Mouse (Mus musculus) embryonic facial prominence, embryonic 10.5 days (tissue): ENCODE data around the gene Vrk3. TPM values are rescaled to one million over a fixed set of nuclear protein-coding genes. Genes with fewer than 3 reads are reported as not detected.

Experiments used
- DNase-seq: peaks from one replicate; pipeline ENCODE4 v3.0.0-alpha.2; 2017; ENCODE audit warnings: low spot score
- H3K27ac ChIP-seq: fragments of 300-500 bp; sonication (generic); replicated peaks from 2 replicates; pipeline ENCODE4 v1.5.1; 2016; ENCODE audit warnings: mild to moderate bottlenecking
- H3K27me3 ChIP-seq: fragments of 300-500 bp; sonication (generic); replicated peaks from 2 replicates; pipeline ENCODE4 v1.6.1; 2016; ENCODE audit warnings: low read depth, mild to moderate bottlenecking; ENCODE audit not compliant: poor library complexity, severe bottlenecking
- H3K36me3 ChIP-seq: fragments of 300-500 bp; sonication (generic); replicated peaks from 2 replicates; pipeline ENCODE4 v1.6.1; 2016; ENCODE audit warnings: mild to moderate bottlenecking, moderate library complexity
- H3K4me1 ChIP-seq: fragments of 300-500 bp; sonication (generic); 2 replicates; pipeline ENCODE4 v1.6.1; 2016
- H3K4me3 ChIP-seq: fragments of 300-500 bp; sonication (generic); 2 replicates; pipeline ENCODE4 v1.5.1; 2016; ENCODE audit warnings: mild to moderate bottlenecking, moderate library complexity
- H3K9me3 ChIP-seq: fragments of 300-500 bp; sonication (generic); 2 replicates; pipeline ENCODE4 v1.6.1; 2016; ENCODE audit warnings: mild to moderate bottlenecking
- WGBS: fragments of 180-500 bp; shearing (Covaris S2); methylation state at CpG from one replicate; pipeline ENCODE4 v1.1.7; 2016; 5-methylcytosine and 5-hydroxymethylcytosine counted together
- polyA plus RNA-seq: library from polyadenylated mRNA; unstranded; fragments of >200 nt; fragmentation: Nextera tagmentation; extraction: Ambion mirVana; gene quantifications from 2 replicates; pipeline ENCODE4 v1.2.1, GENCODE M21; 2016

Vrk3 gene
- polyA plus RNA-seq, 1 experiment from 2014 or later: 39.3 TPM

- Histone ChIP-seq H3K9me3 (no peaks in the 10 kb centered on the region), H3K4me1 (no peaks in the 10 kb centered on the region), H3K36me3 (peaks cover 81% of the 10 kb centered on the region), H3K27ac (no peak overlapping the region), H3K4me3 (no peak overlapping the region), H3K27me3 (no peaks in the 10 kb centered on the region)
- no peak for DNase-seq
- 89% methylated on average over 8 of the region's 8 CpGs for WGBS
These were observed 24.5 kb downstream of the Vrk3 start for GRCm38 (mm10) chr7:44772591-44773204.

GRCm38 (mm10) chr7:44776849-44777498 lies 28.8 kb downstream of the Vrk3 start:
- WGBS: 86% methylated on average over 9 of the region's 9 CpGs
- no peak for DNase-seq
- H3K36me3 ChIP-seq: peaks cover 56% of the 10 kb centered on the region
- H3K27ac ChIP-seq: no peak overlapping the region
- H3K9me3 ChIP-seq: no peaks in the 10 kb centered on the region
- no peak overlapping the region for H3K4me3 ChIP-seq
- H3K4me1 ChIP-seq: no peaks in the 10 kb centered on the region
- H3K27me3 ChIP-seq: no peaks in the 10 kb centered on the region

GRCm38 (mm10) chr7:44780101-44780500 lies 31.9 kb downstream of the Vrk3 start:
- Histone ChIP-seq H3K36me3 (peaks cover 31% of the 10 kb centered on the region), H3K9me3 (no peaks in the 10 kb centered on the region), H3K4me1 (no peaks in the 10 kb centered on the region), H3K27ac (no peak overlapping the region), H3K27me3 (no peaks in the 10 kb centered on the region), H3K4me3 (no peak overlapping the region)
- no peak for DNase-seq
- 91% methylated on average over 8 of the region's 8 CpGs for WGBS

- DNase-seq: no peak
- 70% methylated on average over 3 of the region's 3 CpGs for WGBS
- H3K9me3 ChIP-seq: peaks cover 9% of the 10 kb centered on the region; the same call in 1 of the 2 replicates
These were observed 41.3 kb downstream of the Vrk3 start for GRCm38 (mm10) chr7:44789531-44789930.

GRCm38 (mm10) chr7:44790066-44790465 lies 41.9 kb downstream of the Vrk3 start:
- Histone ChIP-seq H3K4me1 (peaks cover 7% of the 10 kb centered on the region; the same call in 1 of the 2 replicates), H3K9me3 (peaks cover 9% of the 10 kb centered on the region; the same call in 1 of the 2 replicates), H3K4me3 (no peak overlapping the region), H3K27me3 (no peaks in the 10 kb centered on the region), H3K27ac (no peak overlapping the region), H3K36me3 (no peaks in the 10 kb centered on the region)
- DNase-seq: no peak
- WGBS: 58% methylated on average over 4 of the region's 4 CpGs

More at GRCm38 (mm10) chr7:44789531-44789930, 41.3 kb downstream of the Vrk3 start:
- Histone ChIP-seq H3K4me3 (no peak overlapping the region), H3K4me1 (peaks cover 7% of the 10 kb centered on the region; the same call in 1 of the 2 replicates), H3K36me3 (no peaks in the 10 kb centered on the region), H3K27ac (no peak overlapping the region), H3K27me3 (no peaks in the 10 kb centered on the region)

GRCm38 (mm10) chr7:44792781-44793180 lies 44.6 kb downstream of the Vrk3 start:
- WGBS: 84% methylated on average over 6 of the region's 6 CpGs
- H3K36me3 ChIP-seq: no peaks in the 10 kb centered on the region
- DNase-seq: no peak
- H3K4me3 ChIP-seq: no peak overlapping the region
- peaks cover 12% of the 10 kb centered on the region; the same call in 1 of the 2 replicates for H3K9me3 ChIP-seq
- H3K4me1 ChIP-seq: peaks cover 7% of the 10 kb centered on the region; the same call in 1 of the 2 replicates
- no peaks in the 10 kb centered on the region for H3K27me3 ChIP-seq
- H3K27ac ChIP-seq: no peak overlapping the region

GRCm38 (mm10) chr7:44808927-44809326 lies 60.7 kb downstream of the Vrk3 start:
- Histone ChIP-seq H3K4me3 (no peak overlapping the region), H3K9me3 (no peaks in the 10 kb centered on the region), H3K36me3 (peaks cover 33% of the 10 kb centered on the region), H3K27ac (no peak overlapping the region), H3K27me3 (no peaks in the 10 kb centered on the region), H3K4me1 (no peaks in the 10 kb centered on the region)
- no peak for DNase-seq
- 78% methylated on average over 2 of the region's 2 CpGs for WGBS

- 91% methylated on average over 3 of the region's 3 CpGs for WGBS
- Histone ChIP-seq H3K4me3 (no peak overlapping the region), H3K27ac (no peak overlapping the region), H3K4me1 (peaks cover 1% of the 10 kb centered on the region; the same call in 1 of the 2 replicates), H3K27me3 (no peaks in the 10 kb centered on the region), H3K36me3 (peaks cover 38% of the 10 kb centered on the region), H3K9me3 (no peaks in the 10 kb centered on the region)
- DNase-seq: no peak
These were observed 61.3 kb downstream of the Vrk3 start for GRCm38 (mm10) chr7:44809466-44809865.

GRCm38 (mm10) chr7:44810365-44810764 lies 62.2 kb downstream of the Vrk3 start:
- Histone ChIP-seq H3K27me3 (no peaks in the 10 kb centered on the region), H3K4me3 (no peak overlapping the region), H3K27ac (no peak overlapping the region), H3K4me1 (peaks cover 10% of the 10 kb centered on the region), H3K36me3 (peaks cover 43% of the 10 kb centered on the region), H3K9me3 (no peaks in the 10 kb centered on the region)
- WGBS: 84% methylated on average over 4 of the region's 4 CpGs
- DNase-seq: no peak

- 89% methylated on average over 7 of the region's 7 CpGs for WGBS
- DNase-seq: no peak
- Histone ChIP-seq H3K4me3 (no peak overlapping the region), H3K4me1 (peaks cover 11% of the 10 kb centered on the region), H3K27ac (no peak overlapping the region), H3K27me3 (no peaks in the 10 kb centered on the region), H3K9me3 (no peaks in the 10 kb centered on the region), H3K36me3 (peaks cover 43% of the 10 kb centered on the region)
These were observed 62.8 kb downstream of the Vrk3 start for GRCm38 (mm10) chr7:44810819-44811557.

- H3K4me1 ChIP-seq: peaks cover 19% of the 10 kb centered on the region
- no peak overlapping the region for H3K27ac ChIP-seq
- no peaks in the 10 kb centered on the region for H3K9me3 ChIP-seq
- H3K36me3 ChIP-seq: peaks cover 43% of the 10 kb centered on the region
- WGBS: 92% methylated on average over 20 of the region's 20 CpGs
- no peak for DNase-seq
- peak overlapping the region; percentile 9; the same call in 1 of the 2 replicates for H3K4me3 ChIP-seq
- H3K27me3 ChIP-seq: no peaks in the 10 kb centered on the region
These were observed 64.6 kb downstream of the Vrk3 start for GRCm38 (mm10) chr7:44812651-44813325.

GRCm38 (mm10) chr7:44813985-44814384 lies 65.8 kb downstream of the Vrk3 start:
- no peak overlapping the region for H3K27ac ChIP-seq
- no peaks in the 10 kb centered on the region for H3K27me3 ChIP-seq
- DNase-seq: no peak
- no peak overlapping the region for H3K4me3 ChIP-seq
- 87% methylated on average over 3 of the region's 3 CpGs for WGBS
- H3K4me1 ChIP-seq: peaks cover 31% of the 10 kb centered on the region
- H3K9me3 ChIP-seq: no peaks in the 10 kb centered on the region
- H3K36me3 ChIP-seq: peaks cover 53% of the 10 kb centered on the region
